28 mouse cellular contexts compared by ENCODE assay signal in the genomic region with DNA sequence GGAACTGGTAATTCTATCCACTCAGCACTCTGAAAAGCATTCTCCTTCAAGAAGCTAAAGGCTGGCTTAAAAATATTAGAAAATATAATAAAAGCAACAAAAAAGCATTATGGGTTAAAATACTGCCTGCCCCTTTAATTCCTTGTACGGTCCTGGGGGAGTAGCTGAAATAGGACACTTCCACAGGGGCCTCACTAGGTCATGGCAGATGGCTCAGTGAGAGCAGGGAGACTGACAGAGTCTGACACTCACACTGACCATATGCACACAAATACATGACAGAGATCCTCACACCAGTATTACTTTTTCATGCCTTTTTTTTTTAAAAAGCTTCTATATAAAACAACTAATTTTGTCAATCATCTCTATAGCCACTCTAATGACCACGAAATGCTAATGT. TPM values are rescaled to one million over a fixed set of nuclear protein-coding genes. Genes with fewer than 3 reads are reported as not detected.
DNase-seq lines count a peak whose midpoint lies in the region; ATAC-seq lines count a peak whose summit lies in the region.
"Had no signal": no experiment of that assay in that cellular context is flagged by ENCODE, and none has a peak within 500 bp of the region (broad histone marks: within the 10 kb centered on the region; RNA-seq: fewer than 3 reads in every experiment).

No protein-coding gene starts in this region.

- no peaks in the 10 kb centered on the region for H3K9me3 ChIP-seq in kidney, embryonic 15.5 days (replicated peaks)
- H3K9me3 ChIP-seq: embryonic facial prominence, embryonic 13.5 days; forebrain, embryonic 10.5 days; forebrain, embryonic 13.5 days; heart, embryonic 10.5 days; heart, embryonic 13.5 days had no signal

- no peaks in the 10 kb centered on the region for H3K4me1 ChIP-seq in kidney, embryonic 15.5 days
- H3K4me1 ChIP-seq: embryonic facial prominence, embryonic 13.5 days; forebrain, embryonic 10.5 days; forebrain, embryonic 13.5 days; heart, embryonic 10.5 days; heart, embryonic 13.5 days had no signal

- H3K27me3 ChIP-seq in kidney, embryonic 15.5 days, result no peaks in the 10 kb centered on the region
- H3K27me3 ChIP-seq: embryonic facial prominence, embryonic 13.5 days; forebrain, embryonic 13.5 days; heart, embryonic 13.5 days had no signal

- no peak overlapping the region for H3K4me2 ChIP-seq in kidney, embryonic 15.5 days
- H3K4me2 ChIP-seq: embryonic facial prominence, embryonic 13.5 days; forebrain, embryonic 13.5 days; heart, embryonic 13.5 days; hindbrain, embryonic 14.5 days had no signal

- H3K4me3 ChIP-seq in kidney, embryonic 15.5 days (replicated peaks), result no peak overlapping the region
- H3K4me3 ChIP-seq: embryonic facial prominence, embryonic 13.5 days; forebrain, embryonic 10.5 days; forebrain, embryonic 13.5 days; heart, adult 2 months; heart, embryonic 10.5 days; heart, embryonic 13.5 days had no signal

- no peak overlapping the region for H3K27ac ChIP-seq in kidney, embryonic 15.5 days
- H3K27ac ChIP-seq: embryonic facial prominence, embryonic 13.5 days; forebrain, embryonic 10.5 days; forebrain, embryonic 13.5 days; heart, adult 2 months; heart, embryonic 10.5 days; heart, embryonic 13.5 days; hindbrain, embryonic 14.5 days; hindbrain, postnatal 0 days had no signal

- 49% methylated on average over 2 of the region's 2 CpGs for WGBS in kidney, embryonic 15.5 days

- 0 out of 2 replicates have a peak, but pooled peaks have one; percentile 62 for ATAC-seq in kidney, embryonic 15.5 days (replicated peaks; ENCODE audit: low FRiP score)
- ATAC-seq: activated CD4-positive, CD25-positive, alpha-beta regulatory T cell, adult 4 months; forebrain, embryonic 13.5 days; forebrain, embryonic 16.5 days; hindbrain, postnatal 0 days; inflammation-experienced regulatory T-cells, adult 6 months had no signal

- H3K36me3 ChIP-seq in kidney, embryonic 15.5 days, result peaks cover 80% of the 10 kb centered on the region

- H3K9ac ChIP-seq in kidney, embryonic 15.5 days, result no peak overlapping the region
- H3K9ac ChIP-seq: embryonic facial prominence, embryonic 13.5 days; forebrain, embryonic 13.5 days; heart, embryonic 13.5 days; hindbrain, embryonic 14.5 days had no signal

- peak; percentile 18 for DNase-seq in embryo, embryonic 10 days (ENCODE audit: low spot score)
- no peak for DNase-seq in embryo, embryonic 9.5 days (ENCODE audit: extremely low spot score)
- DNase-seq in kidney, postnatal 10 days, result no peak
- peak; percentile 6 for DNase-seq in brain, adult 2 months (ENCODE audit: low read depth, low spot score)
- peak; percentile 15 for DNase-seq in mesoderm, embryonic 11.5 days (ENCODE audit: low read depth, low spot score)
- no peak for DNase-seq in cerebellum, adult 9-10 months
- DNase-seq in spleen, postnatal 36 days (ENCODE audit: low spot score in 2 of 2), result no peak
- DNase-seq: adrenal gland, adult 8-10 months; adrenal gland, postnatal 25 days; cerebellum, adult 11 months; cerebellum, adult 2 months; cerebellum, postnatal 14 days; gastrocnemius, postnatal 10 days; gastrocnemius, postnatal 36 days; heart, adult 2 months; heart, postnatal 14 days; heart, postnatal 4 days had no signal

RNA-seq across cellular contexts. Expression of a gene that starts 7.7 kb away (rescaled TPM):
- 16.8 and 18.2 TPM in 2 replicates for polyA plus RNA-seq in kidney, embryonic 15.5 days (2015; fragmentation: Nextera tagmentation; extraction: Ambion mirVana)

RNA-seq across cellular contexts. Expression of a gene that starts 43.7 kb away (rescaled TPM):
- polyA plus RNA-seq in kidney, embryonic 15.5 days (2015; fragmentation: Nextera tagmentation; extraction: Ambion mirVana), result 18.2 and 20.7 TPM in 2 replicates

RNA-seq across cellular contexts. Expression of a gene that starts 43.9 kb away (rescaled TPM):
- polyA plus RNA-seq in kidney, embryonic 15.5 days (2015; fragmentation: Nextera tagmentation; extraction: Ambion mirVana), result 94.4 and 94.9 TPM in 2 replicates

Comparison
In these comparisons a context has a peak if more than half of its experiments do, and no peak if none do; other contexts are left out.
1. DNase-seq: peak in embryo, embryonic 10 days (single experiment), brain, adult 2 months (single experiment) and mesoderm, embryonic 11.5 days (single experiment); none in embryo, embryonic 9.5 days (single experiment), kidney, postnatal 10 days (single experiment), cerebellum, adult 9-10 months (single experiment) and spleen, postnatal 36 days (0 of 2).